Comparison of ENCODE assay signal across 15 mouse cellular contexts in genomic region chr11:63180262-63181101, GRCm38 (mm10). TPM values are rescaled to one million over a fixed set of nuclear protein-coding genes. Genes with fewer than 3 reads are reported as not detected.
DNase-seq lines count a peak whose midpoint lies in the region; ATAC-seq and TF ChIP-seq lines count a peak whose summit lies in the region.
"Had no signal": no experiment of that assay in that cellular context is flagged by ENCODE, and none has a peak within 500 bp of the region (broad histone marks: within the 10 kb centered on the region; RNA-seq: fewer than 3 reads in every experiment).

No protein-coding gene starts in this region.

- H3K9ac ChIP-seq in ES-Bruce4 (ENCODE audit: low read depth, poor library complexity, severe bottlenecking), result no peak overlapping the region
- no peak overlapping the region for H3K9ac ChIP-seq in hindbrain, embryonic 14.5 days
- H3K9ac ChIP-seq in midbrain, embryonic 14.5 days (replicated peaks; ENCODE audit: low read length), result no peak overlapping the region
- H3K9ac ChIP-seq: embryonic facial prominence, embryonic 12.5 days; stomach, embryonic 15.5 days had no signal

- no peaks in the 10 kb centered on the region for H3K27me3 ChIP-seq in ES-Bruce4 (ENCODE audit: control insufficient read depth, insufficient read depth, low read length, poor library complexity, severe bottlenecking)
- H3K27me3 ChIP-seq in hindbrain, embryonic 14.5 days (ENCODE audit: control insufficient read depth, insufficient read depth, low read length), result no peaks in the 10 kb centered on the region
- no peaks in the 10 kb centered on the region for H3K27me3 ChIP-seq in midbrain, embryonic 14.5 days (ENCODE audit: control insufficient read depth, insufficient read depth, low read length)
- H3K27me3 ChIP-seq: embryonic facial prominence, embryonic 12.5 days; megakaryocyte, embryonic 14.5 days; stomach, embryonic 15.5 days had no signal

- peak; percentile 41 for DNase-seq in ZHBTc4 (ENCODE audit: low read depth, low spot score)
- peak; percentile 44 for DNase-seq in hindbrain, embryonic 14.5 days (ENCODE audit: low spot score)
- DNase-seq in midbrain, embryonic 14.5 days, result peak; percentile 74
- no peak for DNase-seq in spleen, adult 12 weeks (ENCODE audit: low spot score)
- DNase-seq in thymus, postnatal 10 days (ENCODE audit: low spot score in 2 of 2), result no peak
- no peak for DNase-seq in kidney, postnatal 10 days
- DNase-seq in ovary, postnatal 36 days (ENCODE audit: low spot score), result no peak
- DNase-seq: cerebellum, adult 9-11 months; heart, postnatal 4 days; kidney, adult 18-20 months; thymus, postnatal 4 days had no signal

- TF ChIP-seq EP300 in ES-Bruce4 (IDR thresholded peaks at IDR 0.05; ENCODE audit: insufficient read depth, low read depth, low read length), result peak; percentile 58; the same call in 1 of the 2 replicates

- no peaks in the 10 kb centered on the region for H3K36me3 ChIP-seq in ES-Bruce4 (ENCODE audit: control insufficient read depth, insufficient read depth, low read length, poor library complexity, severe bottlenecking)
- no peaks in the 10 kb centered on the region for H3K36me3 ChIP-seq in hindbrain, embryonic 14.5 days (replicated peaks; ENCODE audit: control insufficient read depth, insufficient read depth)
- no peaks in the 10 kb centered on the region for H3K36me3 ChIP-seq in midbrain, embryonic 14.5 days (ENCODE audit: control insufficient read depth, insufficient read depth, low read length)
- H3K36me3 ChIP-seq: embryonic facial prominence, embryonic 12.5 days; stomach, embryonic 15.5 days had no signal

- no peaks in the 10 kb centered on the region for H3K9me3 ChIP-seq in ES-Bruce4 (replicated peaks; ENCODE audit: control insufficient read depth, insufficient read depth, low read length, poor library complexity, severe bottlenecking)
- peaks cover under 1% of the 10 kb centered on the region; the same call in 1 of the 2 replicates for H3K9me3 ChIP-seq in hindbrain, embryonic 14.5 days (ENCODE audit: control insufficient read depth, low read length)
- no peaks in the 10 kb centered on the region for H3K9me3 ChIP-seq in midbrain, embryonic 14.5 days (ENCODE audit: control insufficient read depth, low read length)
- H3K9me3 ChIP-seq: embryonic facial prominence, embryonic 12.5 days; megakaryocyte, embryonic 14.5 days; stomach, embryonic 15.5 days had no signal

- ATAC-seq in hindbrain, embryonic 14.5 days (ENCODE audit: low FRiP score), result peak; percentile 71; the same call in 1 of the 2 replicates
- peak; percentile 73; the same call in 1 of the 2 replicates for ATAC-seq in midbrain, embryonic 14.5 days (ENCODE audit: low FRiP score, low TSS enrichment)

- TF ChIP-seq CTCF in ES-Bruce4 (IDR thresholded peaks at IDR 0.05; ENCODE audit: low read depth, low read length), result no peak

- H3K27ac ChIP-seq in ES-Bruce4 (ENCODE audit: insufficient read depth, low read length), result no peak overlapping the region
- H3K27ac ChIP-seq in hindbrain, embryonic 14.5 days, result no peak overlapping the region
- H3K27ac ChIP-seq in midbrain, embryonic 14.5 days (replicated peaks; ENCODE audit: low read depth, low read length), result peak overlapping the region; percentile 45; the same call in 1 of the 2 replicates
- H3K27ac ChIP-seq: embryonic facial prominence, embryonic 12.5 days; stomach, embryonic 15.5 days had no signal

- 14% methylated on average over 7 of the region's 7 CpGs for WGBS in hindbrain, embryonic 14.5 days
- 16% methylated on average over 7 of the region's 7 CpGs for WGBS in midbrain, embryonic 14.5 days

- no peak overlapping the region for H3K4me3 ChIP-seq in ES-Bruce4 (ENCODE audit: low read depth, low read length)
- no peak overlapping the region for H3K4me3 ChIP-seq in hindbrain, embryonic 14.5 days (replicated peaks; ENCODE audit: low read length)
- no peak overlapping the region for H3K4me3 ChIP-seq in midbrain, embryonic 14.5 days (replicated peaks; ENCODE audit: low read depth, low read length)
- H3K4me3 ChIP-seq: embryonic facial prominence, embryonic 12.5 days; megakaryocyte, embryonic 14.5 days; stomach, embryonic 15.5 days had no signal

- no peak for TF ChIP-seq POLR2A in ES-Bruce4 (IDR thresholded peaks at IDR 0.05; ENCODE audit: insufficient read depth, low read length)

- H3K4me2 ChIP-seq in hindbrain, embryonic 14.5 days (replicated peaks), result no peak overlapping the region
- no peak overlapping the region for H3K4me2 ChIP-seq in midbrain, embryonic 14.5 days (ENCODE audit: low read length)
- H3K4me2 ChIP-seq: embryonic facial prominence, embryonic 12.5 days; stomach, embryonic 15.5 days had no signal

- peaks cover 2% of the 10 kb centered on the region for H3K4me1 ChIP-seq in ES-Bruce4 (ENCODE audit: control insufficient read depth, insufficient read depth, low read length)
- peaks cover 4% of the 10 kb centered on the region; the same call in 1 of the 2 replicates for H3K4me1 ChIP-seq in hindbrain, embryonic 14.5 days (replicated peaks; ENCODE audit: control insufficient read depth, insufficient read depth, low read length)
- H3K4me1 ChIP-seq in midbrain, embryonic 14.5 days (ENCODE audit: control insufficient read depth, insufficient read depth, low read length), result peaks cover 9% of the 10 kb centered on the region
- H3K4me1 ChIP-seq: embryonic facial prominence, embryonic 12.5 days; megakaryocyte, embryonic 14.5 days had no signal

RNA-seq across cellular contexts. Expression of gene Pmp22, which starts 51.7 kb away (rescaled TPM):
- polyA plus RNA-seq in ES-Bruce4 (2011; ENCODE audit: insufficient read depth, insufficient read length, low read depth, missing spikeins), result 55.0 and 57.8 TPM in 2 replicates
- 39.7 and 41.1 TPM in 2 replicates for polyA plus RNA-seq in hindbrain, embryonic 14.5 days (2014; fragmentation: Nextera tagmentation; extraction: Ambion mirVana)
- 15.7 and 26.4 TPM in 2 replicates for polyA plus RNA-seq in midbrain, embryonic 14.5 days (2014; fragmentation: Nextera tagmentation; extraction: Ambion mirVana)

Comparison
In these comparisons a context has a peak if more than half of its experiments do, and no peak if none do; other contexts are left out.
1. DNase-seq: peak in ZHBTc4 (single experiment), hindbrain, embryonic 14.5 days (single experiment) and midbrain, embryonic 14.5 days (single experiment); none in spleen, adult 12 weeks (single experiment), thymus, postnatal 10 days (0 of 2), kidney, postnatal 10 days (single experiment) and ovary, postnatal 36 days (single experiment).